Mouse (Mus musculus) adrenal gland, adult 18-20 months (tissue): ENCODE data around the gene Stard9. TPM values are rescaled to one million over a fixed set of nuclear protein-coding genes. Genes with fewer than 3 reads are reported as not detected.

Experiments used
- DNase-seq, 2 experiments: peaks; one replicate each; pipeline ENCODE4 v3.0.0; 2021 to 2022; ENCODE audit warnings: low spot score in 2 of 2
- long read RNA-seq, 2 experiments: library from polyadenylated mRNA; stranded (forward); transcript quantifications; one replicate each; pipeline ENCODE4 v2.0.0; 2021
- total RNA-seq, 2 experiments: library from RNA; stranded (reverse); gene quantifications; 1 replicate in 1 of 2; 2 replicates in 1 of 2; pipeline ENCODE4 v1.2.3; 2021

Stard9 gene
- 1 to 10 TPM; 6.2 to 8.0 TPM for total RNA-seq
- long read RNA-seq, experiment 1, partial matches to known transcripts, result 0 of 2 reads
- long read RNA-seq, experiment 1, other reads (novel, unspliced or antisense), result 2 of 2 reads
- long read RNA-seq, experiment 2, partial matches to known transcripts, result 1 of 3 reads
- long read RNA-seq, experiment 2, other reads (novel, unspliced or antisense), result 2 of 3 reads

DNA sequence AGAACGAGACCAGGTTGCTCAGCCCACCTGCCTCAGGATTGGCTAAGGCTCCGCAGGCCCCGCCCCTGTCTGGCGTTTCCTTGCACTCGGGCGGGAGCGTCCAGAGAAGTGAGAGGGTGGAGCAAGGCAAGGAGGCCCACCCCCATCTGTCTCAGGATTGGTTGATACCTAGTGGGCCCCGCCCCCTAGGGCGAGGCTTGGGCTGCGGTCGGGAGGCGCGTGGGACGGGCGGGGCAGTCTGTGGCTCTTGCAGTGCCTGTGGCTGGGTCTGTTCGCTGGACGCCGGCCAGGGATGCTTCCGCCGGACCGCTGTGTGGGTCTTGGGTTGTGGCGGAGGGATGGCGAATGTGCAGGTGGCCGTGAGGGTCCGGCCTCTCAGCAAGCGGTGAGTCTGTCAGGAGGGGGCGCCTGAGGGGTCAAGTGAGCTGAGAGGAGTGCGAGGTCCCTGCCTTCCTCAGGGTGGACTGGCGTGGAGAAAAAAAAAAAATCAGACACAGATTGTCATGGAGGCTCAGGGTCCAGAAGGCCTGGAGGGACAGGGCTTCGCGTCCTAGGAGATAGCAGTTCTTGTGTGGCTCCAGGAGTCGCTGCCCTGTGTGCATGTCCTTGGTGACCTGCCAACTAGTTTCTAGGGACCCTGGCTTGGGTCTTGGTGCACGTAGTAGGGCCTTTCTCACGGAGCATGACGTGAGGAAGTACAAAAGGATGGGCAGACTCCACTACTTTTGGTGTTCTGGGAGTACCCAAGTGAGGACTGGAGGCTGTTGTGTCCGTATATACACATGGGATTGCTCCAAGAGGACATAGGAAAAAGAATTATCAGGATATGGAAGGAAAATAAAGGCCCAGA, at the start of gene Stard9:
Gene Stard9, plus strand, starts transcription at position 236 of the 850 bp plus-strand sequence.
- DNase-seq, result peak; percentile 91 to 92

DNA sequence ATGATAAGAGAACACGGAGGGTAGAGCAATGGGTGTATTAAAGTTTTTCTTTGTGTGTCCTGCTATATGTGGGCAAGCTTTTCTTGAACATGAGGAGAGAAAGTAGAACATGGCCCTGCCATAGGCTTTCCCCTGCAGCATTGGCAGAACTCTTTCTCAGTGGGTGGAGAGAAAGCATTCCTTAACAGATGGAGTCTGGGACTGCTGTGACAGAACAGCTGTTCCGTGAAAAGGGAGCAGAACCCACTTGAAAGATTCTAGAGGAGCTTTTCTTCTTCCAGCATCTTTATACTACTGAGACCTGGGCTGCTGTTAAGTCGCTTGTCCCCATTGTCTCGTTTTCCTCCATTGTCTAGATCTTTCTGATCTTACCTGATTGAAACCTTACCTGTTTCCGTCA, 39.2 kb upstream of the Stard9 start:
- no peak for DNase-seq

DNA sequence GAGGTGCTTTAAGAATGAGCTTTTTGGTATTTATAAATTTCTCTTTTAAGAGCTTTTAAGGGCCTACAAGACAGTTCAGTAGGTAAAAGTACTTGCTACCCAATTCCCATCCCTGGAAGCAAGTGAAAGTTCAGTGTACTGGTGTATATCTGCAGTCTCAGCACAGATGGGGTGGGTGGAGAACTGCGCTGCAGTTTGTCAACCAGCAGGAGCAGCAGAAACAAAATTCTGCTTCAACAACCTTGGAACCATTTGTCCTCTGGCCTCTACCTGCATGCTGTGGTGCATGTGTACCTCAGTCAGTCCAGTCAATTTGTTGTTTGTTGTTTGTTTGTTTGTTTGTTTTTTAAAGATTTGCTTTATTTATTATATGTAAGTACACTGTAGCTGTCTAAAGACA, 36.7 kb upstream of the Stard9 start:
- DNase-seq, result no peak

DNA sequence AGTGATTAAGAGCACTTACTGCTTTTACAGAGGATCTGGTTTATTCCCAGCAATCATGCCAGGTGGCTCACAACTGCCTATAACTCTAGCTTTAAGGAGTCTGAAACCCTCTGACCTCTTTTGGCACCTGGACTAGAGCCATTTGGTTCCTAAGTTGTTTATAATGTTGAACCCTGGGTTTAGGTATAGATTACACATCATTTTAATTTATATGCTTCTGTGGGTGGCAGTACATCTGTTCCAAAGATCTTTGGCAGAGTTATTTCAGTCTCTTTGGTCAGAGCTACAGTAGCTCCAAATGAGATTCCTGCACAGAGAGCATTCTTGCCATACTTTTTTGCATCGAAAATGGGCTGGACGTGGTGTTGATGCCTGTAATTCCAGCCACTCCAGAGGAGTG, 31.2 kb upstream of the Stard9 start:
- DNase-seq, result no peak

DNA sequence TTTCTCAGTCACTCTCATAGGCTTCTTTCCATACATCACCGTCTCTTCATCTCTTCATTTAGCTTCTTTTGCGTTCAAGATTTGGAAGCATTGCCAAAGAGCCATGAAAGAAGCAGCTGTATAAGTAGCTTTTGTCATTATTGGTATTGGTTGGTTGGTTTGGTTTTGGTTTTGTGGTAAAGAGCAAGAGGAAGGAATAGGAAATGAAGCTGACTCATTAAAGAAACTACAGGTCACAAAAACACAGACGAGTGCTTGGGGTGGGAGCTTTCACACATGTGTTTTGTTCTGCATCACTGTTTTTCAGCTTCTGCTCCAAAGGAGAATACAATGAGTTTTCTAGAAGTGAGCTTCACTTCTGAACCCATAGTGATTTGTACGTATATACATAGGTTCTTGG, 29.4 kb upstream of the Stard9 start:
- no peak for DNase-seq

DNA sequence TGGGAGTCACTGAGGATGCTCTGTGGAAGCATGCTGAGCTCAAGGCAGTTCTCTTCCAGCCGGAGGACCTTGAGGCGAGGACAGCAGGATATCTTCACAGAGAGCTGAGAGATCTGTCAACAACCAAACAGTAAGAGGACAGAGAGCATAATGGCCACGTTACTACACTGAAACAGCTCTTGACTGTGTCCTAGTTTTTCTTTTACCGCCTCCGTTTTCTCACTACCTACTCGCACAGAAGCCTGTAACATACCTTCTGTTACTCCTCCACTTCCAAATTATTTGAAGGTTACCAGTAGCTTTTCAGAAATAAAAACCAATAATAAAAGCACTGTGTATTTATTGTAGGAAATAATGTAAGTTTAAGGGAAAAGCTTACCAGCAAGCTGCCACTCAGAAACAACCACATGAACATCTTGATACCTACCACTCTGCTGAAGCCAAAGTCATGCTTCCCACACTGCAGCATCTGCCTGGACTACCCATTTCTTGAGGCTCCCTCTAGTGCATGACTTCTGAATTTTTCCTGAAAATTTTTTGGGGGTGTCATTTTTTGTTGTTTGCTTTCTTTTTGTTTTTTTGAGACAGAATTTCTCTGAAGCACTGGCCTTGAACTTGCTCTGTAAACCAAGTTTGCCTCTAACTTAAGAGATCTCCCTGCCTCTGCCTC, 22.8 kb upstream of the Stard9 start:
- no peak for DNase-seq

DNA sequence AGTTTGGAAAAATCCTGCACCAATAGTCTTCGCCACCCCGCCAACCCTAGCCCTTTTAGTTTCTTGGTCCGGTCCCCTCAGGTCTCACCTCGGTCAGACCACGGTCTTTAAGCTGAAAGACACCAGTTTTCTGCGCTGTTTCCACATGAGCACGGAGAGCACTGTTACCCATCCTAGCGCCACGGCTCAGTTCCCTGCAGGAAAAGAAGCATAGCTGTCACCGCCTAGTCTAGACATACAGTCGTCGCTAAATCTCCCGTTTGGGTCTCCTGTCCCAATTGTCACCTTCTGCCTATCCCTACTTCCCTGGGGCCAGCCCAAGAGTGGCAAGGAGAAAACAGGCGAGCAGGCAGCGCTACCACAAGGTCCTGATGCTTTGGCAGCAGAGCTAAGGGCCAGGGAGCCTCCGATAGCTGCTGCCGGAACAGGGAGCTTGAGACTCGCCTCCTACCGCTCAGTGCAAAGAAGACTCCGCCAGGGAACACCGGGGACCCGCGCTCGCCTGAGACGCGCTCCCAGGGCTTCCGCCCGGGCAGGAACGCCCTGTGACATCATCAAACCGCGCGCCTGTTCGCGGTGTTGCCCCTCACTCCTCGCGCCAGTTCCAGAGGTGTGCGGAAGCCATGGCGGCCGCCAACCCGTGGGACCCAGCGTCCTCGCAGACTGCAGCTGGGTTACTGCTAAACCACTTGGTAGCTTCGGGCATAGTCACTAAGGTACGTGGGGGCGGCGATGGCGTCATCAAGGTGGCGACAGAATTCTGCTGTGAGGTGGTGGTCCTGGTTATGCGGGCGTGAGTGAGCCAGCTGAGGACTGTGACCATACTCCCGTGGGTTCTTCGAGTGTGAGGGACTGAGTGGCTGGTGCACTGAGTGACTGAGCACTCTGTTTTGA, 19.8 kb upstream of the Stard9 start, which contains the start of the genes Haus2 and Lrrc57:
Gene Haus2, plus strand, starts transcription at position 554 of the 894 bp plus-strand sequence.
Gene Lrrc57, minus strand, starts transcription at position 691 of the 894 bp plus-strand sequence.
- DNase-seq, result peak; percentile 91 to 92

DNA sequence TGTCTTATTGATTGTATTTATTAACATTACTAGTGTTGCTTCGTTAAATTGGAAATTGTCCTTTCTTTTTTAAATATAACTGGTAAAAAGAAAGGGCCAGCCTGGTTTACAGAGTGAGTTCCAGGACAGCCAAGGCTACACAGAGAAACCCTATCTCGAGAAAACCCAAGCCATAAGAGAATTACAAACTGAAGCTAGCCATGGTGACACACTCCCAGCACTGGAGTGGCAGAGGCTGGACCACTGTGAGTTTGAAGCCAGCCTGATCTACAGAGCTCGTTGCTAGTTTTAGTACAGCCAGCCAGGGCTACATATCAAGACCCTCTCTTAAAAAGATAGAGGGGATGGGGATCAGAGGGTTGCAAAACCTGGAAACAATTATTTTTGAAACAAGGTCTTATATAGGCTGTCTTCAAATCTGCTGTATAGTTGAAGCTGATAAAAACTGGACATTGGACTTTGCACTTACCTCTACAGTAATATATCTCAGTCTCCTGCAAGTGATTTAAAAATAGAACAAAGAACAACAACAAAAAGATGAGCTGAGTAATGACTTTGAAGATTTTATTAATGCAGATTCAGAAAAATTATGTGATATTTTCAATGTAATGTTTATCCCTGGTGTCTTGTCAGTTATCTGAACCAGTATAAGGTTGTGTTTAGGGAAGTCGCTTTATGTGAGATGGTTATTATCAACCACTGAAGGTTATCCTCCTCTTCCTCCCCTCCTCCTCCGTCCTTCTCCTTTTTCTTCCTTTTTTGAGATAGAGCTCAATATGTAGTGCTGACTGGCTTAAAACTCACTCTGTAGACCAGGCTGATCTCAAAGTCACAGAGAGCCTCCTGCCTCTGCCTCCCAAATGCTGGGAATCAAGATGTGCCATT, 12.4 kb upstream of the Stard9 start:
- DNase-seq, result no peak

DNA sequence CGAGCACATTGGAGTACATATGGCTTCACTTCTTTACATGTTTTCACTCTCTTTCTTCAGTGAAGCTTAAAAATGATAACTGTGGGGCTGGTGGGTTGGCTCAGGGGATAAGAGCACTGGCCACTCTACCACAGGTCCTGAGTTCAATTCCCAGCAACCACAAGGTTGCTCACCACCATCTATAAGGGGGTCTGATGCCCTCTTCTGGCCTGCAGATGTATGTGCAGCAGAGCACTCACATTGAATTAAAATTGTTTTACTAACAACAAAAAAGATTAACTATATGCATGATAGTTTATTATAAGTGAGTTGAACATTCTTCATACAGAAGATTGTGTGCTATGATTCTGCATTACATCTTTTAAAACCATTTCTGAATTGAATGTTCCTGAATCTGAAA, 9.4 kb upstream of the Stard9 start:
- no peak for DNase-seq

DNA sequence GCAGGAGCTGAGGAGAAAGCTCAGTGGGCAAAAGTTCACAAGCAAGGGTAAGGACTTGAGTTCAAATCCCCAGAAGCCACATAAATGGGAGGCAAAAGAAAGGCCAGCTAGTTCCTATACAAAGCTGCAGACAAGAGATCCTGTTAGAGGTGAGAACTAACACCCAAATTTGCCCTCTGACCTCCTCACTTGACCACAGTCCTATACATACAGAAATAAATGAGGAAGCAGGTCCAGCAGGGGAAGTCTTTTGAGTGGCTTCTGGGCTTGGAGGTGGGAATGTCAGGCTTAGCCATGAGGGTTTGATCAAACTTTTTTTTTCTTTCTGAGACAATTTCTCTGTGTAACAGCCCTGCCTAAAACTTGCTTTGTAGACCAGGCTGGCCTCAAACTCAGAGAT, 6.0 kb upstream of the Stard9 start:
- no peak for DNase-seq

DNA sequence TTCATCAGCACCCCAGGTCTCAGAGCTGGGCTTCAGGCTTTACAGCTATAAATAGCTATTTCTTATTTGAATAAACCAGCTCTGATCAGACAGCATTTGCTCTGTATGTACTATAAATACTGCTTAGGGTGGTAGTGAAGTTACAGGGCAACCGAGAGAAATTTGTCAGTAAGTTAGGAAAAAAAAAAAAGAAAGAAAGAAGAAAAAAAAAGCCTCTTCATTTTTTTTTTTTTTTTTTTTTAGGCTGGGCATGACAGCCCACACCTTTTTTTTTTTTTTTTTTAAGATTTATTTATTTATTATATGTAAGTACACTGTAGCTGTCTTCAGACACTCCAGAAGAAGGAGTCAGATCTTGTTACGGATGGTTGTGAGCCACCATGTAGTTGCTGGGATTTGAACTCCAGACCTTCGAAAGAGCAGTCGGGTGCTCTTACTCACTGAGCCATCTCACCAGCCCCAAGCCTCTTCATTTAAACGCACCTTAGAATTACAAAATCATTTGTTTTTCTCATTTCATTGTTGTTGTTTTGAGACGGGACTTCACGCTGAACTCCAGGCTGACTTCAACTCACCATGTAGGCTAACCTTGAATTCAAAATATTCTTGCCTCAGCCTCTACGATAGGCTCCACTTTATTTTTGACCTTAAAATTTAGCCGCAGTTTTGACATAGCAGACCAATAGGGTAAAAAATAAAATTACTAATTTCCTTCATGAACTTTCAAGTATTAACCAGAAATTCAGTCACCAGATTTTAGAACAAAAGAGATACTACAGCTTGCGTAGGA, 650 bp upstream of the Stard9 start:
- no peak for DNase-seq

DNA sequence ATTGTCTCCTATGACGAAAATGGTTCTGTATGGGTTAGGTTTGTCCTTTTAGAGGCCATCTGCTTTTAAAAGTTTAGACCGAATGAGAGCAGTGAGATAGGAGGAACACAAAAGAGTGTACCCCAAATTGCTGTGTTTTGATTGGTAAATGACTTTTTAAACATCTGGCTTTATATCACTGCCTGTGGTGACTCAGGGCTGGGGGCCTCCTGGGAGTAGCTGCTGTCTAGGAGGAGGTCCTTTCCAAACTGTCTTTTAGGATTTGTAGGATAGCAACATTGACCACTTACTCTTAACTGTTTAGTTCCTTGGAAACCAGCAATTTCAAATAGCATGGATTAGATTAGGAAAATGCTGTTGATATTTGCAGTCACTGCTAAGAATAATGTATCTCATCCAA, 1.3 kb downstream of the Stard9 start:
- no peak for DNase-seq

DNA sequence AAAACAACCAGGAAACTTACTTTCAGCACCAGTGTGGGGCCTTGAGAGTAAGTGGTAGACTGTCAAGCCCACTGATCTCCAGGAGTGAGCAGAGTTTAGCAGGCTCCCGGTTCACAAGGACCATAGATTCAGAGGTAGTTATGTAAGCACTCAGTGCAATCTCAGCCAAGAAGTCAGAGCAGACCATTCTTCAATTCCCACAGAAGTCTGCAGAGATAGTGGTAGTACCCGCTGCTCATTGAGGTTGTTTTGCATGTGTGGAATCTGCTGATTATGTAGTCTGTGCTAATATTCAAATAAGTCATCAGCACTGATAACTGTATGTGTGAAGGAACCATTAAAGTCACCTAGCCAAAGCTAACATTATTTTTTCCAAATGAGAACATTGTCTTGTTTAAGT, 1.7 kb downstream of the Stard9 start:
- DNase-seq, result no peak

DNA sequence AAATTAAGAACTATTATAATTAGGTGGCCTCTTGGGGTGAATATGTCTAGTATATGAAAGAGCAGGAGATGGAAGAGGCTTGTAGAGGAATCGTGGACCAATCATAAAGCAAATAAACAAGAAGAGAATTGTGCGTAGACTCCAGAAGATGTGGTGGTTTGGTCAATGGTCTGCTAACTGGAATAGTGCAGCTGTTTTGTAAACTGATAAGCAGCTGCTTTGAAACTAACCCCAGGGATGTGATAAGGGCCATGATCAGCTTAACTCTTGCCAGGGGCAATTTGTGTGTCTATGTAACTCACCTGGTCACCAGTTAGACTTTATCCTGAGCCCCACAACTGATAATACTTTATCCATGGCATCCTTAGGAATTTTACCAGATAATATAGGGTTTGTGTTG, 2.6 kb downstream of the Stard9 start:
- no peak for DNase-seq

DNA sequence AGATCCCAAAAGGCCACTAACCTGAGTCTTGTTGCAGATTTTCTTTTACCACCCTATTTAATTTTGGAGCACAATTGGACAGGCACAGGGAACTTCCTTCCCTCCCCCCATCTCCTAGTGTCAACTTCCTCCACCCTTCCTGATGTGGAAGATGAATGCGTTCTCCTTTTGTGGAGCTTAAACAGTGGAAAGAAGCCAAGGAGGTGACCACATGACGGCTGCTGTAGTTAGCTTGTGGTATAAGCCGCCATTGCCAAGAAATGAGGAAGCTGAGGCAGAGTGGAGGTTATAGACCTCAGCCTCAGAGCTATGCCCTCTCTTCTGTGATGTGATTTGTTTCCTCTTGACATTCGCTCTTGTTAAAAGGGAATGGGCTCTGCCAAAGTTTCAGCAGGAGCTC, 3.0 kb downstream of the Stard9 start:
- DNase-seq, result no peak

DNA sequence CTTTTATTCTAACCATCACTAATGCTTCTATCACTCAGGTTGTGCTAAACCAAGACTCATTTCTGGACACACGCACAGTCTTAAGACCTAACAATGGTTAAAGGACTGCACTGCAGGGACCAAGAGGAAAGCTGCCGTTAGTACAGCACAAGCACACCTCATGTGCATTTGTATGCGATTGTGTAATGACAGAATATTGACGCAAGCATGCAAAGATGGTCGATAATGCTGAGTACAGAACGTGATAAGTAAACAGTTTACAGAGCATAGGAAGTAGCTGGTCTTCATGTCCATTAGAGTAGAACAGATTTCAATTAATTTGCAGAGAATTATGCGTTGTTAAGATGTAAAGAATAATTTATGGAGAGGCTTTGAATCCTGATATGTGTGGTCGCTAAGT, 11.9 kb downstream of the Stard9 start:
- DNase-seq, result no peak

DNA sequence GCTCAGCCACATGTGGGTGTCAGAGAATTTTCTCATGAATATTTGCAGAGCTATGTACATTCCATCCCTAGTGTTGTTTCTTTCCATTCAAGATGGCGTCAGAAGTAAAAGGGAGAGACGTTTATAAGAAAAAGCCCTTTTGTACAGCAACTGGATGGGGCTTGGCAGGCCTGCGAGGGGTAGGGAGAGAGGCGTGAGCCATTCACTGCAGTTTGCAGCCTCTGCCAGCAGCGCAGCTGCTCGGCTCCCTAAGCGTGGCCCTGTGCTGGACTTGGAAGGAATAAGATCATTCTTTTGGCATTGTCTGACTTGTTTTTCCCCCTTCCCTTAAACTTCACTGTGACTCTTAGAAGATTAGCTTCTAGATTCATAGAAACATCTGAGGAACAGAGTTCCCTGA, 14.9 kb downstream of the Stard9 start:
- no peak for DNase-seq

DNA sequence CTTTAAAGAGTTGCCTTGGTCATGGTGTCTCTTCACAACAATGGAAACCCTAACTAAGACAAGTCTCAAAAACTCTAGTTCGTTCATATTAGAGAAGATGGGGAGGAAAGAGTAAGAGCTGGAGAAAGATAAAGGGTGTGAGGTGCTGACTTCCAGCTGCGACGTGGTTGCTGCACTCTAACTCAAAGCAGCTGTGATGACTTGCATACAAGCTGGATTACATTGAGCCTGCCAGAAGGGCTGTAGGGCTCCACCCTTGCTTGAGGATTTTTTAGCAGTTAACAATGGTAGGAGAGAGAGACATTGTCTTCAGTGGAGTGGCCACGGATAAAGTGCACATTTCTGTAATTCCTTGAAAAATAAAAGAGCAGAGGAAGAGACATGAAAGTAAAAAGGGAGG, 17.9 kb downstream of the Stard9 start:
- no peak for DNase-seq

DNA sequence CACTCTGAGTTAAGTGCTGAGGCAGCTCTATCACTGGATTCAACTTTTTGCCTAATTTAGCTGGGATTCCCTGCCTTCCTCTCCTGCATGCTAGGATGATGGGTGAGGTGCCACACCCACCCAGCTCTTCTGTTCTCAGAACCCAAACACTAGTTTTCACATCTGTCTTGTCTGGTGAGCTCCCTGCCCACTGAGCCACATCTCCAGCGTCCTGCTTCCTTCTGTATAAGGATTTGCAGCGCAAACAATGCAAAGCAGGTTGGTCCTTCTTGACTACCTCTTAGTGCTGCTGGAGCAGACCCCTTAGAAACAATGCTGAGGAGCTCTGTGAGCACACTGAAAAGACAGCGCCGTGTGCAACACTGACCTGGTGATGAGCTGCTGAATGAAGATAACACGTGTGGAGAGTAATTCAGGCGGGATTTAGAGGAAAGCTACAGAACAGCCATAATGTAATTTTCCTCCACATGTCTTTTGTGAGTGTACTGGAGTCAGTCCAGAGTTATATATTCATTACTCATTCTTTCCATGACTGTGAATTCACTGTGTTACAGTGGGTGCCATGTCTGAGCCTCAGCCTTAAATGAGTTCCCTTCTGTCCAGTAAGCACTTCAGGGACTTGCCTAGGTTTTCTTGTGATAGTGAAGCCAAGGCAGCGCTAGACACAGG, 23.5 kb downstream of the Stard9 start:
- DNase-seq, result no peak
